Mouse (Mus musculus): ENCODE measurements around the gene Slc25a25. TPM values are rescaled to one million over a fixed set of nuclear protein-coding genes. Genes with fewer than 3 reads are reported as not detected.

Slc25a25 gene
- total and polyA plus RNA-seq, 3 experiments = 6.6 to 10.0 (median 9.8) TPM

DNA sequence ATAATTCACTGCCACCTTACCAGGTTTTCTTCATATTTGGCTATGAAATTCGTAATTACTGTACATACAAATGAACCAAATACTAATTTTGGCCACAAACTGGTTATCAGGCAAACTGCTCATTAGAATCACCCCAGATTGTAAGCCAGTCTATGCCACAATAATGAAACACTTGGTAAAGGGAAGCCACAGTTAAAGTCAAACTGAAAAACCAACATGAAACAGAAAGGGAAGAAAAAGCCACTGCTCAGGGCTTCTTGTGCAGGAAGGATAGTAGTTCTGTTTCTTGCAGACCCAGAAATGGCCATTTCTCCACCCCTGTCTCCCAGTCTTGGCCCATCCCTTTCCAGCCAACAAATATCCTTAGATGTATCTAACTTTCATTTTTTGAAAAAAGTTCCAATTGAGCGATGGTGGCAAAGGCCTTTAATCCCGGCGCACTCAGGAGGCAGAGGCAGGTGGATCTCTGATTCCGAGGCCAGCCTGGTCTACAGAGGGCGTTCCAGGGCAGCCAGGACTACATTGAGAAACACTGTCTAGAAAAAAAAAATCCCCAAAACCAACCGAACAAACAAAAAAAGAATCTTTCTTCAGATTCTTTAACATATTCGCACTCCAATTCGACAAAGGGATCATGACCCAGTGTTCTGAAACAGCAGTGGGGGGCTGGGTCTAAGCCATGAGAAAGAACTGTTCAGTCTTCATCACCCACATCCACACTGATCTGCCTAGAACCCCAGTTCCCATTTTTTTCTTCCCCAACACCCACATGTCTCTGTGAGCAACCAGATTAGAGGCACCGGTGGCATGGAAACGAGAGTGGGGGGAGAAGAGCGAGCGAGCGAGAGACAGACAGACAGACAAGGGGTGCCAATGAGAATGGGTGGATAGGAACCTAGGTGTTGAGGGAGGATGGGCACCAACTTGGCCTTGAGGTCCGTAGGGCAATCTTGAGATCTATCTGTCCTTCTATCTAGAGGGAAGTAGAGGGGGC lies 1.2 kb downstream of the Slc25a25 start, which contains the start of gene Naif1:
Gene Naif1 (plus strand): TSS at position 697 of the 994 bp plus-strand sequence.
- no peaks in the 10 kb centered on the region for H3K27me3 ChIP-seq (replicated peaks)
- H3K4me1 ChIP-seq (ENCODE audit: control insufficient read depth in 1 of 2, insufficient read depth in 2 of 2) = peaks cover 22 to 53% of the 10 kb centered on the region in 2 experiments
- peak within 1 kb of the TSS; percentile 34; the same call in 1 of the 2 replicates for H3K27ac ChIP-seq (ENCODE audit: insufficient read depth, low read depth)
- dilution Hi-C loops (cut with MboI; ENCODE audit: extremely low pct_ligation_motif_present, extremely low pct_unique_long_range_greater_than_20kb, low sequenced_read_pairs) (no loop called here), in situ Hi-C loops (cut with MboI; ENCODE audit: low pct_ligation_motif_present, low pct_unique_long_range_greater_than_20kb, low sequenced_read_pairs) (loop anchor here (5.0 kb wide), 2 partner anchors 33 to 37 kb away; no protein-coding TSS in a partner anchor)
- peak within 1 kb of the TSS; percentile 49 to 85 (median 69) for H3K4me3 ChIP-seq (replicated peaks in 1 of 3; ENCODE audit: low read depth in 2 of 3, low read length in 2 of 3, poor library complexity in 1 of 3)
- H3K36me3 ChIP-seq (replicated peaks in 1 of 2; ENCODE audit: control insufficient read depth in 1 of 2, insufficient read depth in 1 of 2, low read length in 1 of 2) = peaks cover 7 to 18% of the 10 kb centered on the region in 2 experiments
- DNase-seq (ENCODE audit: extremely low read depth) = no peak
- H3K9me3 ChIP-seq (replicated peaks; ENCODE audit: low read length) = peaks cover 7% of the 10 kb centered on the region
- H3K4me2 ChIP-seq (ENCODE audit: insufficient read depth, low read depth, poor library complexity, severe bottlenecking) = peak within 1 kb of the TSS; percentile 41
- peak within 1 kb of the TSS; percentile 62 for H3K9ac ChIP-seq (ENCODE audit: insufficient read depth, low read depth)
- H3K79me2 ChIP-seq (replicated peaks; ENCODE audit: control insufficient read depth, extremely low read depth, insufficient read depth, poor library complexity, severe bottlenecking) = peaks cover 22% of the 10 kb centered on the region
- TF ChIP-seq NELFE (IDR thresholded peaks at IDR 0.05; ENCODE audit: low read depth, low read length) (no peak), POLR2AphosphoS2 (IDR thresholded peaks at IDR 0.05; ENCODE audit: low read depth, low read length) (no peak), ELF1 (IDR thresholded peaks at IDR 0.05; ENCODE audit: low read depth, low read length) (no peak), GABPA (IDR thresholded peaks at IDR 0.05; ENCODE audit: insufficient replicate concordance, low read depth, low read length) (no peak), CTCF (conservative IDR thresholded peaks at IDR 0.05 in 1 of 2, IDR thresholded peaks at IDR 0.05 in 1 of 2; ENCODE audit: low read depth in 2 of 2, low read length in 2 of 2) (no peak), MAZ (IDR thresholded peaks at IDR 0.05; ENCODE audit: low read depth, low read length) (no peak)

- DNase-seq (ENCODE audit: extremely low read depth) = no peak
- Histone ChIP-seq H3K9me3 (replicated peaks; ENCODE audit: low read length) (peaks cover 7% of the 10 kb centered on the region), H3K4me3 (replicated peaks in 1 of 3; ENCODE audit: low read depth in 2 of 3, low read length in 2 of 3, poor library complexity in 1 of 3) (no peak overlapping the region), H3K79me2 (replicated peaks; ENCODE audit: control insufficient read depth, extremely low read depth, insufficient read depth, poor library complexity, severe bottlenecking) (peaks cover 20% of the 10 kb centered on the region), H3K27me3 (replicated peaks) (no peaks in the 10 kb centered on the region), H3K4me2 (ENCODE audit: insufficient read depth, low read depth, poor library complexity, severe bottlenecking) (no peak overlapping the region), H3K27ac (ENCODE audit: insufficient read depth, low read depth) (no peak overlapping the region), H3K4me1 (ENCODE audit: control insufficient read depth in 1 of 2, insufficient read depth in 2 of 2) (peaks cover 14 to 37% of the 10 kb centered on the region in 2 experiments), H3K9ac (ENCODE audit: insufficient read depth, low read depth) (peak overlapping the region; percentile 9), H3K36me3 (replicated peaks in 1 of 2; ENCODE audit: control insufficient read depth in 1 of 2, insufficient read depth in 1 of 2, low read length in 1 of 2) (peaks cover 3 to 26% of the 10 kb centered on the region in 2 experiments)
- TF ChIP-seq BHLHE40 (IDR thresholded peaks at IDR 0.05; ENCODE audit: low read depth, low read length) (no peak), RAD21 (IDR thresholded peaks at IDR 0.05; ENCODE audit: low read depth, low read length) (no peak), EP300 (IDR thresholded peaks at IDR 0.05; ENCODE audit: low read length) (no peak), ZC3H11A (IDR thresholded peaks at IDR 0.05; ENCODE audit: low read depth, low read length) (no peak), SMC3 (IDR thresholded peaks at IDR 0.05; ENCODE audit: low read depth, low read length) (no peak), POLR2AphosphoS2 (IDR thresholded peaks at IDR 0.05; ENCODE audit: low read depth, low read length) (no peak), MAZ (IDR thresholded peaks at IDR 0.05; ENCODE audit: low read depth, low read length) (no peak), E2F4 (IDR thresholded peaks at IDR 0.05; ENCODE audit: insufficient replicate concordance, low read depth, low read length) (no peak), KAT2A (IDR thresholded peaks at IDR 0.05; ENCODE audit: insufficient replicate concordance, low read length) (no peak)
- dilution Hi-C loops (cut with MboI; ENCODE audit: extremely low pct_ligation_motif_present, extremely low pct_unique_long_range_greater_than_20kb, low sequenced_read_pairs) = no loop called here
- in situ Hi-C loops (cut with MboI; ENCODE audit: low pct_ligation_motif_present, low pct_unique_long_range_greater_than_20kb, low sequenced_read_pairs) = no loop called here
These were observed 2.8 kb downstream of the Slc25a25 start for GRCm38 (mm10) chr2:32448480-32448879.
